Mouse (Mus musculus): ENCODE data around the gene Mvb12b. TPM values are rescaled to one million over a fixed set of nuclear protein-coding genes. Genes with fewer than 3 reads are reported as not detected.

The Mvb12b gene
- polyA plus RNA-seq (2015; fragmentation: Nextera tagmentation; extraction: Ambion mirVana) = 56.9 and 70.2 TPM in 2 replicates

- 0% methylated on average over 35 of the region's 67 CpGs for WGBS
- H3K9me3 ChIP-seq (replicated peaks; ENCODE audit: control insufficient read depth, low read length, poor library complexity, severe bottlenecking) = no peaks in the 10 kb centered on the region; the same call in 1 of the 2 replicates
- ATAC-seq = peak; percentile 71
- H3K4me1 ChIP-seq (ENCODE audit: control insufficient read depth, insufficient read depth, low read length) = peaks cover 29% of the 10 kb centered on the region
- no peaks in the 10 kb centered on the region for H3K36me3 ChIP-seq (ENCODE audit: control insufficient read depth, insufficient read depth, low read length)
- peak within 1 kb of the TSS; percentile 98 for H3K27ac ChIP-seq (ENCODE audit: low read length)
- H3K9ac ChIP-seq (ENCODE audit: low read depth, low read length) = peak within 1 kb of the TSS; percentile 100
- no peaks in the 10 kb centered on the region for H3K27me3 ChIP-seq (ENCODE audit: control insufficient read depth, insufficient read depth, low read depth, low read length)
- H3K4me2 ChIP-seq (ENCODE audit: low read length) = peak within 1 kb of the TSS; percentile 96
- H3K4me3 ChIP-seq (ENCODE audit: low read depth, low read length) = peak within 1 kb of the TSS; percentile 80
Measured at GRCm38 (mm10) chr2:33887328-33888099, at the start of gene Mvb12b. TSS of gene Mvb12b (minus strand) at chr2:33887946.

- ATAC-seq = no peak
Measured at GRCm38 (mm10) chr2:33935756-33936155, 48.0 kb upstream of the Mvb12b start.

GRCm38 (mm10) chr2:33933606-33934510, 46.1 kb upstream of the Mvb12b start:
- no peak; the same call in 1 of the 2 replicates for ATAC-seq
- Histone ChIP-seq H3K4me1 (ENCODE audit: control insufficient read depth, insufficient read depth, low read length) (0 out of 2 replicates have a peak, but pooled peaks cover 3% of the 10 kb centered on the region), H3K4me3 (ENCODE audit: low read depth, low read length) (no peak overlapping the region), H3K27ac (ENCODE audit: low read length) (no peak overlapping the region), H3K36me3 (ENCODE audit: control insufficient read depth, insufficient read depth, low read length) (no peaks in the 10 kb centered on the region), H3K4me2 (ENCODE audit: low read length) (no peak overlapping the region), H3K9me3 (replicated peaks; ENCODE audit: control insufficient read depth, low read length, poor library complexity, severe bottlenecking) (no peaks in the 10 kb centered on the region), H3K27me3 (ENCODE audit: control insufficient read depth, insufficient read depth, low read depth, low read length) (no peaks in the 10 kb centered on the region), H3K9ac (ENCODE audit: low read depth, low read length) (no peak overlapping the region)
- WGBS = 72% methylated on average over 10 of the region's 10 CpGs

More at GRCm38 (mm10) chr2:33935756-33936155, 48.0 kb upstream of the Mvb12b start:
- Histone ChIP-seq H3K27me3 (ENCODE audit: control insufficient read depth, insufficient read depth, low read depth, low read length) (no peaks in the 10 kb centered on the region), H3K27ac (ENCODE audit: low read length) (0 out of 2 replicates have a peak overlapping the region, but pooled peaks have one; percentile 20), H3K4me3 (ENCODE audit: low read depth, low read length) (no peak overlapping the region), H3K36me3 (ENCODE audit: control insufficient read depth, insufficient read depth, low read length) (no peaks in the 10 kb centered on the region), H3K4me1 (ENCODE audit: control insufficient read depth, insufficient read depth, low read length) (0 out of 2 replicates have a peak, but pooled peaks cover 3% of the 10 kb centered on the region), H3K9me3 (replicated peaks; ENCODE audit: control insufficient read depth, low read length, poor library complexity, severe bottlenecking) (no peaks in the 10 kb centered on the region; the same call in 1 of the 2 replicates), H3K9ac (ENCODE audit: low read depth, low read length) (no peak overlapping the region), H3K4me2 (ENCODE audit: low read length) (peak overlapping the region; percentile 25; the same call in 1 of the 2 replicates)
- WGBS = 19% methylated on average over 9 of the region's 9 CpGs

- Histone ChIP-seq H3K4me3 (ENCODE audit: low read depth, low read length) (no peak overlapping the region), H3K9ac (ENCODE audit: low read depth, low read length) (no peak overlapping the region)
- WGBS = 76% methylated on average over 5 of the region's 5 CpGs
Measured at GRCm38 (mm10) chr2:33931161-33931560, 43.4 kb upstream of the Mvb12b start.

DNA sequence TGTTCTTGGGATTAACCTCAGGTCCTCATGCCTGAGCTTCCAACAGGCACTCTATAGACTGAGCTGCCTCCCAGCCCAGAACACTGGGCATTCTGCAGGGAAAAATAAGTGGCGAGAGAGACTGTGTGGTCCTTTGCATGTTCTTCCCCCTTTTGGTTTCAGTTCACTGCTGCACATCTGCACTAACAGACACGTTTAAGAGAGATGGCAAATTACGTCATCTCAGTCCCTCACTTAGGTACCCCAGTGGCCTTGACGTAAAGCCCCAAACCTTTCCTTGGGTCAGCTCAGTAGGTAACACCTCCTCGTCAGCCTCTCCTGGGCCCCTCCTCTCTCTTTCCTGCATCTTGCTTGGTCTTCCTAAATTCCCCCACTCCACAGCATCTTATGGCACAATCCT, 37.5 kb upstream of the Mvb12b start:
- no peak overlapping the region for H3K9ac ChIP-seq (ENCODE audit: low read depth, low read length)
- no peaks in the 10 kb centered on the region for H3K36me3 ChIP-seq (ENCODE audit: control insufficient read depth, insufficient read depth, low read length)
- no peak overlapping the region for H3K4me2 ChIP-seq (ENCODE audit: low read length)
- peaks cover 3% of the 10 kb centered on the region; the same call in 1 of the 2 replicates for H3K4me1 ChIP-seq (ENCODE audit: control insufficient read depth, insufficient read depth, low read length)
- ATAC-seq = no peak
- H3K9me3 ChIP-seq (replicated peaks; ENCODE audit: control insufficient read depth, low read length, poor library complexity, severe bottlenecking) = no peaks in the 10 kb centered on the region
- no peak overlapping the region for H3K27ac ChIP-seq (ENCODE audit: low read length)
- no peak overlapping the region for H3K4me3 ChIP-seq (ENCODE audit: low read depth, low read length)
- WGBS = 79% methylated on average over 5 of the region's 5 CpGs
- no peaks in the 10 kb centered on the region for H3K27me3 ChIP-seq (ENCODE audit: control insufficient read depth, insufficient read depth, low read depth, low read length)

More at GRCm38 (mm10) chr2:33931161-33931560, 43.4 kb upstream of the Mvb12b start:
- no peak for ATAC-seq
- Histone ChIP-seq H3K9me3 (replicated peaks; ENCODE audit: control insufficient read depth, low read length, poor library complexity, severe bottlenecking) (no peaks in the 10 kb centered on the region), H3K27ac (ENCODE audit: low read length) (no peak overlapping the region), H3K27me3 (ENCODE audit: control insufficient read depth, insufficient read depth, low read depth, low read length) (no peaks in the 10 kb centered on the region), H3K4me2 (ENCODE audit: low read length) (no peak overlapping the region), H3K36me3 (ENCODE audit: control insufficient read depth, insufficient read depth, low read length) (no peaks in the 10 kb centered on the region), H3K4me1 (ENCODE audit: control insufficient read depth, insufficient read depth, low read length) (0 out of 2 replicates have a peak, but pooled peaks cover 3% of the 10 kb centered on the region)

DNA sequence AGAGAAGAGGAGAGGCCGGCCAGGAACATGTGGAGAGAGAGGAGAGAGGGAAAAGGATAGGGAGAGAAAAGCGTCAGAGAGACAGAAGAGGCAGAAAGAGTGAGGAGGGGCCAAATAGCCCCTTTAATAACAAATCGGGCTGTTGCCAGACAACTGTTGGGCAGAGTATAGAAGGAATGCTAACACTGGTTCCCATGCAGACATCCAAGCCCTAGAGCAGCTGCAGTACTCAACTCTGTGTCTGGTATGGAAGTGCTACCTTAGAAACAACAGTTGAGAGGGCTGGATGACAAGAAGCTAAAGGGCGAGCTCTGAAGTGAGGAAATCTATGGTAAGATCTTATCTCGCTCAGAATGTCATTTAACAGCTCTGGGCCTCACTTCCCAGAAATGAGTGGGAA, 35.7 kb upstream of the Mvb12b start:
- H3K9me3 ChIP-seq (replicated peaks; ENCODE audit: control insufficient read depth, low read length, poor library complexity, severe bottlenecking) = no peaks in the 10 kb centered on the region
- H3K9ac ChIP-seq (ENCODE audit: low read depth, low read length) = no peak overlapping the region
- 75% methylated on average over 5 of the region's 5 CpGs for WGBS
- H3K4me3 ChIP-seq (ENCODE audit: low read depth, low read length) = no peak overlapping the region
- no peak for ATAC-seq
- no peak overlapping the region for H3K4me2 ChIP-seq (ENCODE audit: low read length)
- peaks cover 5% of the 10 kb centered on the region; the same call in 1 of the 2 replicates for H3K4me1 ChIP-seq (ENCODE audit: control insufficient read depth, insufficient read depth, low read length)
- H3K27me3 ChIP-seq (ENCODE audit: control insufficient read depth, insufficient read depth, low read depth, low read length) = no peaks in the 10 kb centered on the region
- no peak overlapping the region for H3K27ac ChIP-seq (ENCODE audit: low read length)
- H3K36me3 ChIP-seq (ENCODE audit: control insufficient read depth, insufficient read depth, low read length) = no peaks in the 10 kb centered on the region

DNA sequence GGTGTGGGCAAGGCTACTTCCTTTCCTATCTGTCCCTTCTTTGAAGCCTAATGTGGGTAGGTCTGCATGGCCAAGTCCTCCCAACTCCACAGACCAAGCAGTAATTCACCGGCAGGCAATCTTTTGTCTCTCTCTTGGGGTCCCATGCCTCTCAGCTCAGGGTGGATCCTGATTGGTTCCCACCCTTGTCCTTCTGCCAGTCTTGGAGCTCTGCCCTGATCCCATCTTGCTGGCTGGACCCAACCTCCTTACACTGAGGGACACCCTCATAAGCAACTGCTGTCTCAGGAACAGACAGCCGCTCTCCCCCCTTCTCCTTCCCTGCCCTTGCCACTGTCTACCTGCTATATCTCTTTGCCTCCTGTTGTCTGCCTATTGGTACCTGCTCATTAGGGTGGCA, 34.7 kb upstream of the Mvb12b start:
- no peaks in the 10 kb centered on the region for H3K27me3 ChIP-seq (ENCODE audit: control insufficient read depth, insufficient read depth, low read depth, low read length)
- H3K9ac ChIP-seq (ENCODE audit: low read depth, low read length) = no peak overlapping the region
- H3K36me3 ChIP-seq (ENCODE audit: control insufficient read depth, insufficient read depth, low read length) = no peaks in the 10 kb centered on the region
- H3K4me3 ChIP-seq (ENCODE audit: low read depth, low read length) = no peak overlapping the region
- no peak for ATAC-seq
- no peaks in the 10 kb centered on the region for H3K9me3 ChIP-seq (replicated peaks; ENCODE audit: control insufficient read depth, low read length, poor library complexity, severe bottlenecking)
- H3K27ac ChIP-seq (ENCODE audit: low read length) = no peak overlapping the region
- no peak overlapping the region for H3K4me2 ChIP-seq (ENCODE audit: low read length)
- peaks cover 5% of the 10 kb centered on the region; the same call in 1 of the 2 replicates for H3K4me1 ChIP-seq (ENCODE audit: control insufficient read depth, insufficient read depth, low read length)
- 88% methylated on average over 2 of the region's 2 CpGs for WGBS

- 17% methylated on average over 22 of the region's 22 CpGs for WGBS
- Histone ChIP-seq H3K9ac (ENCODE audit: low read depth, low read length) (no peak overlapping the region), H3K27me3 (ENCODE audit: control insufficient read depth, insufficient read depth, low read depth, low read length) (no peaks in the 10 kb centered on the region), H3K36me3 (ENCODE audit: control insufficient read depth, insufficient read depth, low read length) (no peaks in the 10 kb centered on the region), H3K4me1 (ENCODE audit: control insufficient read depth, insufficient read depth, low read length) (peaks cover 5% of the 10 kb centered on the region; the same call in 1 of the 2 replicates), H3K4me2 (ENCODE audit: low read length) (no peak overlapping the region), H3K4me3 (ENCODE audit: low read depth, low read length) (no peak overlapping the region), H3K9me3 (replicated peaks; ENCODE audit: control insufficient read depth, low read length, poor library complexity, severe bottlenecking) (no peaks in the 10 kb centered on the region), H3K27ac (ENCODE audit: low read length) (no peak overlapping the region)
- ATAC-seq = no peak
Measured at GRCm38 (mm10) chr2:33919934-33920615, 32.3 kb upstream of the Mvb12b start.
